Mouse (Mus musculus) CH12.LX (cell line): ENCODE results near the gene Gm4131. TPM values are rescaled to one million over a fixed set of nuclear protein-coding genes. Genes with fewer than 3 reads are reported as not detected.

Experiments
- DNase-seq: peaks from one replicate; pipeline ENCODE4 v3.0.0-alpha.2; 2013; ENCODE audit errors: extremely low read depth
- H3K27ac ChIP-seq: 2 replicates; pipeline ENCODE4 v1.5.1; 2012; ENCODE audit warnings: low read depth, mild to moderate bottlenecking, control low read depth, moderate library complexity; ENCODE audit not compliant: insufficient read depth
- H3K27me3 ChIP-seq: replicated peaks from 2 replicates; pipeline ENCODE3; 2012; ENCODE audit warnings: inconsistent platforms
- H3K36me3 ChIP-seq, 2 experiments: replicated peaks in 1 of 2; 2 replicates each; pipeline versions ENCODE3 to v1.6.1; 2012; ENCODE audit warnings: inconsistent platforms in 1 of 2, low read length in 1 of 2, mild to moderate bottlenecking in 1 of 2, mixed read lengths in 1 of 2, moderate library complexity in 1 of 2; ENCODE audit not compliant: control insufficient read depth in 1 of 2, insufficient read depth in 1 of 2
- H3K4me1 ChIP-seq, 2 experiments: 2 replicates each; pipeline ENCODE4 v1.6.1; 2012; ENCODE audit warnings: inconsistent platforms in 1 of 2, moderate library complexity in 1 of 2; ENCODE audit not compliant: insufficient read depth in 2 of 2, control insufficient read depth in 1 of 2
- H3K4me2 ChIP-seq: 2 replicates; pipeline ENCODE4 v1.6.1; 2012; ENCODE audit warnings: low read depth, mild to moderate bottlenecking, control low read depth; ENCODE audit not compliant: poor library complexity, insufficient read depth, severe bottlenecking
- H3K4me3 ChIP-seq, 3 experiments: fragments of 150-350 bp in 1 of 3; sonication (generic) in 1 of 3; replicated peaks in 1 of 3; 2 replicates each; pipeline versions ENCODE3 to v1.5.1; 2011 to 2012; ENCODE audit warnings: low read depth in 2 of 3, low read length in 2 of 3, mild to moderate bottlenecking in 2 of 3, moderate library complexity in 2 of 3, control low read depth in 1 of 3, improper control_type of control experiment in 1 of 3, inconsistent platforms in 1 of 3, mixed read lengths in 1 of 3; ENCODE audit not compliant: poor library complexity in 1 of 3
- H3K79me2 ChIP-seq: replicated peaks from 2 replicates; pipeline ENCODE4 v1.6.1; 2012; ENCODE audit warnings: mild to moderate bottlenecking, moderate library complexity; ENCODE audit not compliant: control insufficient read depth, poor library complexity, insufficient read depth, severe bottlenecking; ENCODE audit errors: extremely low read depth
- H3K9ac ChIP-seq: 2 replicates; pipeline ENCODE4 v1.6.1; 2012; ENCODE audit warnings: low read depth, mild to moderate bottlenecking, control low read depth, moderate library complexity; ENCODE audit not compliant: insufficient read depth
- H3K9me3 ChIP-seq: replicated peaks from 2 replicates; pipeline ENCODE3; 2012; ENCODE audit warnings: low read length, inconsistent platforms, mixed read lengths
- BHLHE40 ChIP-seq: IDR thresholded peaks from 2 replicates; pipeline ENCODE4 v1.6.1; 2011; ENCODE audit warnings: mild to moderate bottlenecking, low read depth, low read length, improper control_type of control experiment
- CHD1 ChIP-seq: IDR thresholded peaks from 2 replicates; pipeline ENCODE4 v1.6.1; 2012; ENCODE audit warnings: low read depth, low read length, improper control_type of control experiment, inconsistent platforms
- CTCF ChIP-seq, 2 experiments: IDR thresholded peaks in 1 of 2; conservative IDR thresholded peaks in 1 of 2; 2 replicates each; pipeline ENCODE4 v1.5.1; 2011 to 2012; ENCODE audit warnings: low read depth in 2 of 2, low read length in 2 of 2, improper control_type of control experiment in 1 of 2, inconsistent platforms in 1 of 2, mild to moderate bottlenecking in 1 of 2, moderate library complexity in 1 of 2
- E2F4 ChIP-seq: IDR thresholded peaks from 2 replicates; pipeline ENCODE4 v1.6.1; 2011; ENCODE audit warnings: low read depth, low read length, improper control_type of control experiment; ENCODE audit not compliant: insufficient replicate concordance
- ELF1 ChIP-seq: IDR thresholded peaks from 2 replicates; pipeline ENCODE4 v1.6.1; 2014; ENCODE audit warnings: low read depth, mild to moderate bottlenecking, inconsistent platforms, low read length, improper control_type of control experiment
- GABPA ChIP-seq: IDR thresholded peaks from 2 replicates; pipeline ENCODE4 v1.6.1; 2012; ENCODE audit warnings: low read depth, low read length, improper control_type of control experiment, inconsistent platforms; ENCODE audit not compliant: insufficient replicate concordance
- HCFC1 ChIP-seq: IDR thresholded peaks from 2 replicates; pipeline ENCODE4 v1.6.1; 2012; ENCODE audit warnings: low read depth, mild to moderate bottlenecking, inconsistent platforms, low read length, improper control_type of control experiment
- IRF4 ChIP-seq: IDR thresholded peaks from 2 replicates; pipeline ENCODE4 v1.6.1; 2014; ENCODE audit warnings: low read depth, mild to moderate bottlenecking, inconsistent platforms, low read length, improper control_type of control experiment
- JUND ChIP-seq: conservative IDR thresholded peaks from 2 replicates; pipeline ENCODE4 v1.6.1; 2011; ENCODE audit warnings: low read depth, low read length, improper control_type of control experiment
- MXI1 ChIP-seq: IDR thresholded peaks from 2 replicates; pipeline ENCODE4 v1.6.1; 2011; ENCODE audit warnings: mild to moderate bottlenecking, low read depth, low read length, improper control_type of control experiment
- MYC ChIP-seq: IDR thresholded peaks from 2 replicates; pipeline ENCODE4 v1.6.1; 2011; ENCODE audit warnings: low read depth, mild to moderate bottlenecking, improper control_type of control experiment, low read length
- NELFE ChIP-seq: IDR thresholded peaks from 2 replicates; pipeline ENCODE4 v1.6.1; 2011; ENCODE audit warnings: low read depth, low read length, improper control_type of control experiment
- PAX5 ChIP-seq: IDR thresholded peaks from 2 replicates; pipeline ENCODE4 v1.6.1; 2012; ENCODE audit warnings: low read length, inconsistent platforms, mixed read lengths
- POLR2AphosphoS2 ChIP-seq: IDR thresholded peaks from 2 replicates; pipeline ENCODE4 v1.6.1; 2011; ENCODE audit warnings: low read depth, low read length, improper control_type of control experiment
- RAD21 ChIP-seq: IDR thresholded peaks from 2 replicates; pipeline ENCODE4 v1.6.1; 2011; ENCODE audit warnings: low read depth, mild to moderate bottlenecking, low read length, improper control_type of control experiment, moderate library complexity
- RCOR1 ChIP-seq: conservative IDR thresholded peaks from 2 replicates; pipeline ENCODE4 v1.6.1; 2012; ENCODE audit warnings: low read depth, mild to moderate bottlenecking, inconsistent platforms, low read length, improper control_type of control experiment
- SIN3A ChIP-seq: IDR thresholded peaks from 2 replicates; pipeline ENCODE4 v1.6.1; 2012; ENCODE audit warnings: low read length, improper control_type of control experiment, inconsistent platforms
- SMC3 ChIP-seq: IDR thresholded peaks from 2 replicates; pipeline ENCODE4 v1.6.1; 2011; ENCODE audit warnings: low read depth, low read length, improper control_type of control experiment
- TBP ChIP-seq: conservative IDR thresholded peaks from 2 replicates; pipeline ENCODE4 v1.6.1; 2011; ENCODE audit warnings: low read depth, low read length, improper control_type of control experiment
- TCF12 ChIP-seq: IDR thresholded peaks from 2 replicates; pipeline ENCODE4 v1.6.1; 2014; ENCODE audit warnings: low read depth, mild to moderate bottlenecking, inconsistent platforms, low read length, improper control_type of control experiment
- UBTF ChIP-seq: IDR thresholded peaks from 2 replicates; pipeline ENCODE4 v1.6.1; 2012; ENCODE audit warnings: low read depth, mild to moderate bottlenecking, inconsistent platforms, low read length, improper control_type of control experiment, moderate library complexity
- USF1 ChIP-seq: IDR thresholded peaks from 2 replicates; pipeline ENCODE4 v1.6.1; 2014; ENCODE audit warnings: low read depth, mild to moderate bottlenecking, inconsistent platforms, low read length, improper control_type of control experiment
- USF2 ChIP-seq: conservative IDR thresholded peaks from 2 replicates; pipeline ENCODE4 v1.6.1; 2011; ENCODE audit warnings: low read depth, low read length, improper control_type of control experiment
- ZC3H11A ChIP-seq: IDR thresholded peaks from 2 replicates; pipeline ENCODE4 v1.6.1; 2012; ENCODE audit warnings: low read depth, mild to moderate bottlenecking, inconsistent platforms, low read length, improper control_type of control experiment
- ZKSCAN1 ChIP-seq: IDR thresholded peaks from 2 replicates; pipeline ENCODE4 v1.6.1; 2012; ENCODE audit warnings: low read depth, inconsistent platforms, low read length, improper control_type of control experiment, borderline replicate concordance
- ZMIZ1 ChIP-seq: IDR thresholded peaks from 2 replicates; pipeline ENCODE4 v1.6.1; 2012; ENCODE audit warnings: low read depth, mild to moderate bottlenecking, inconsistent platforms, low read length, improper control_type of control experiment
- dilution Hi-C: fragments of 300-500 bp; cut with MboI; formaldehyde crosslinking; loops from 2 replicates; pipeline ENCODE4 v1.14.3; 2020; ENCODE audit warnings: low sequenced_read_pairs; ENCODE audit not compliant: extremely low pct_unique_long_range_greater_than_20kb, extremely low pct_ligation_motif_present
- in situ Hi-C: fragments of 300-500 bp; cut with MboI; formaldehyde crosslinking; loops from 3 replicates; pipeline ENCODE4 v1.14.3; 2019; ENCODE audit warnings: low sequenced_read_pairs, low pct_ligation_motif_present, low pct_unique_long_range_greater_than_20kb, mixed read lengths
- polyA plus RNA-seq: library from polyadenylated mRNA; unstranded; fragments of >175 nt; gene quantifications from 2 replicates; pipeline ENCODE4 v1.2.1, GENCODE M21; 2012; ENCODE audit warnings: low read depth; ENCODE audit not compliant: insufficient read length
- total RNA-seq, 2 experiments: library from RNA; depleted of rRNA; stranded (reverse); fragments of 300-350 nt in 1 of 2; fragments of >200 nt in 1 of 2; gene quantifications; 2 replicates each; pipeline ENCODE4 v1.2.3; 2012 to 2014

Gm4131 gene
- total and polyA plus RNA-seq, 3 experiments: not detected

DNA sequence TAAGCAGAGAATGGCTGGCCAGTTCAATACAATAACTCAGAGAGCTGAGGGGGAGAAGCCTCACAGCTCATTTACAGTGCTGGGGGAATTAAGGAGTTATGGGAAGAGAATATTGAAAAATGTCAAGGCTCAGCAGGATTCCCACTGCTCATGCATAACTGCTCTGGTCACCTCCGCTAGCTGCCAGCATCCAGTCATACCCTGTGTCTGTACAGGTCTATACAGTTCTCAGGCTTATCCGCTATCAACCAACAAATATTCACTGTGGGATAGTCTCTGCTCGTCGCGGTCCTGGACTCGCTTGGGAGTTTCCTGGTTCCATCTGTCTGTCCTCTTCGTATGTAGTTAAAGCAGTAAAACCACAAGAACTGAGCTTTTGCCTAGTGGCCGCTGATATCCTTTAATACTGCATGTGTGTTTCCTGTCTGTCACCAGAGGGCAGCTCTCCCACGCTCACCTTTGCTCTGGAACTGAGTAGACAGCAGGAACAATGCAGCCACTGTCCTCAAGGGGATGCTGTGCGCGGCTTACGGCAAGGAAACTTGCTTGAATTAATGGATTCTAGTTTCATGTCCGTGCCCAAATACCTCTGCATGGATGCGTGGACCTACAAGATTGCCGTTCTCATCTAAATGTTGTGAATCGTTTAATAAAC, 74.4 kb downstream of the Gm4131 start:
- Histone ChIP-seq H3K4me1 (peaks cover 0 to 4% of the 10 kb centered on the region in 2 experiments; a peak in 1 of 4 replicates), H3K4me3 (no peak overlapping the region), H3K9ac (no peak overlapping the region), H3K27ac (no peak overlapping the region), H3K79me2 (no peaks in the 10 kb centered on the region), H3K9me3 (peaks cover 4% of the 10 kb centered on the region), H3K27me3 (no peaks in the 10 kb centered on the region), H3K4me2 (no peak overlapping the region), H3K36me3 (no peaks in the 10 kb centered on the region)
- peak; percentile 72 for DNase-seq
- dilution Hi-C loops (no loop called here), in situ Hi-C loops (loop anchor here (10.0 kb wide), 1 partner anchor 482 kb away; no protein-coding TSS in a partner anchor)
- TF ChIP-seq NELFE: peak; percentile 59; the same call in 1 of the 2 replicates
- TF ChIP-seq BHLHE40: no peak
- TF ChIP-seq POLR2AphosphoS2: no peak
- no peak for TF ChIP-seq PAX5
- peak; percentile 35; the same call in 1 of the 2 replicates for TF ChIP-seq ELF1
- TF ChIP-seq TBP: no peak
- no peak for TF ChIP-seq ZKSCAN1
- TF ChIP-seq CTCF (conservative IDR thresholded peaks at IDR 0.05 in 1 of 2, IDR thresholded peaks at IDR 0.05 in 1 of 2; ENCODE audit: low read depth in 2 of 2, low read length in 2 of 2): peak; percentile 84 to 99
- TF ChIP-seq RAD21: peak; percentile 81
- peak; percentile 88 for TF ChIP-seq SMC3
- TF ChIP-seq ZC3H11A: peak; percentile 70; the same call in 1 of the 2 replicates
- 0 out of 2 replicates have a peak, but pooled peaks have one; percentile 22 for TF ChIP-seq IRF4
- 0 out of 2 replicates have a peak, but pooled peaks have one; percentile 25 for TF ChIP-seq TCF12

DNA sequence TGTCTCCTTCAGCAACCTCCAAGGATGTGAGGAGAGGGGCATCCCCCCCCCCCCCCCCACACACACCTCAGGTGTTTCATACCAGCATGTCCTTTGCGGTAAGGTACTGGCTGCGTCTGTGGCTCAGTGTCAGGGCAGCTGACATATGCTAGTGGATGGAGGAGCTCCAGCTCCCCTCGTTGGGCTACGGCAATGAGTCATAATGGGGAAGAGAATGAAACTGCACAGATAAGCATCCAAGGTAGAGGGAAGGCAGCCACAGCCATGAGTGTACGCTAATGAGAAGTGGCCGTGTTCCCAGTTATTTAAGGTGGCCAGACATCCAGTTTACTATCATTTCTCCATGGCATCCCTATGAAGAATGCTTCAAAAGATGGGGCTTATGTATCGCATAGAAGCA, 78.5 kb downstream of the Gm4131 start:
- no peaks in the 10 kb centered on the region for H3K9me3 ChIP-seq
- H3K27ac ChIP-seq: no peak overlapping the region
- no peak overlapping the region for H3K4me2 ChIP-seq
- no peak overlapping the region for H3K9ac ChIP-seq
- no peak for DNase-seq
- TF ChIP-seq ELF1 (no peak), USF1 (no peak), HCFC1 (no peak), UBTF (no peak), NELFE (no peak), E2F4 (no peak), SIN3A (no peak), BHLHE40 (no peak), MYC (no peak), TCF12 (no peak), CHD1 (no peak), JUND (no peak), RCOR1 (no peak), ZMIZ1 (no peak), USF2 (no peak), MXI1 (no peak), GABPA (no peak)
- TF ChIP-seq, all 38 proteins: peak for 0
- in situ Hi-C loops: no loop called here
- Histone ChIP-seq H3K79me2 (no peaks in the 10 kb centered on the region), H3K4me3 (no peak overlapping the region), H3K36me3 (no peaks in the 10 kb centered on the region), H3K4me1 (peaks cover 0 to 4% of the 10 kb centered on the region in 2 experiments; a peak in 1 of 4 replicates), H3K27me3 (no peaks in the 10 kb centered on the region)
- dilution Hi-C loops: no loop called here
